Mouse (Mus musculus): Measurements from ENCODE around the gene Gm20388.

DNA sequence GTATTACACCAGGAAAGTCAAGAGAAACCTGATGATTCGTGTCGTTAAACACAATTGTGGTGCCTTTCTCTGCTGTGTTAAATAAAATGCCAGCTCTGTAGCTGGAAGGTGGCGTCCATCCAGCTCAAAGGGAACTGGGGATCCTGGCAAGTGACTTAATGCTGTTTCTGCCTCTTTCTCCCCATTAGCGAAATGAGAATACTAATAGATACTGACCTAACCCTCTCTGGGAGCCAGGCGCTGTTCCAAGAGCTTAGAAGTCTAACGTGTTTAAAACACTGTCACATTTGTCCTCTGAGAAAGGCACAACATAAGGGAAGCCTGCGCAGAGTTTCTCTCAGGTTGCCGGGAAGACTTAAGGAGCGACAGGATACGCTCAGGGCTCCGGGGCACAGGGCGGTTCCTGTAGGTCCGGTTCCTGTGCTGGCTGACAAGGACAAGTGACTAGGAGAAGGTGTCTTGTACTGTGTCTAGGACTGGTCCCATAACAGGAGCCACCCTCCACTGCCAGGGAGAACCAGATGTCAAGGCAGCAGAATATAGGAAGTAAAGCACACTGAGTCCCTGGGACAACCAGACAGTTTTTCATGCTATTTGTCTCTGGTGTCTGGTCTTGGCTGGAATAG, 3819.3 kb downstream of the Gm20388 start:
- TF ChIP-seq GATA1 (IDR thresholded peaks at IDR 0.05; ENCODE audit: low read length) (no peak), TAL1 (IDR thresholded peaks at IDR 0.05; ENCODE audit: low read length) (no peak)

Data from erythroblast, embryonic 14.5 days (primary cell).